Mouse (Mus musculus) thymus, postnatal 36 days (tissue): Measurements from ENCODE around the gene Muc13.

Experiments used
- DNase-seq, 2 experiments: peaks; one replicate each; pipeline ENCODE4 v3.0.0; 2022; ENCODE audit warnings: mixed read lengths in 2 of 2

Gene Muc13

GRCm38 (mm10) chr16:33793846-33794791 is at the start of gene Muc13:
Gene Muc13, plus strand, starts transcription at chr16:33794037.
- no peak for DNase-seq

- no peak for DNase-seq
These were observed 49.0 kb upstream of the Muc13 start for GRCm38 (mm10) chr16:33744622-33745419.

- no peak for DNase-seq
These were observed 48.4 kb upstream of the Muc13 start for GRCm38 (mm10) chr16:33745457-33745856.

- DNase-seq: no peak
These were observed 47.7 kb upstream of the Muc13 start for GRCm38 (mm10) chr16:33746074-33746676.

- DNase-seq: no peak
These were observed 46.4 kb upstream of the Muc13 start for GRCm38 (mm10) chr16:33747346-33747954.

GRCm38 (mm10) chr16:33747994-33748393 is 45.8 kb upstream of the Muc13 start:
- DNase-seq: no peak

- peak; percentile 21 to 33 for DNase-seq
These were observed 42.7 kb upstream of the Muc13 start for GRCm38 (mm10) chr16:33751152-33751551.

GRCm38 (mm10) chr16:33751590-33751989 is 42.2 kb upstream of the Muc13 start:
- DNase-seq: peak; percentile 70 to 77

GRCm38 (mm10) chr16:33752904-33753578 is 40.8 kb upstream of the Muc13 start:
- no peak for DNase-seq

GRCm38 (mm10) chr16:33755293-33755692 is 38.5 kb upstream of the Muc13 start:
- DNase-seq: peak; percentile 23 to 24

GRCm38 (mm10) chr16:33755961-33756360 is 37.9 kb upstream of the Muc13 start:
- no peak for DNase-seq

- DNase-seq: no peak
These were observed 37.4 kb upstream of the Muc13 start for GRCm38 (mm10) chr16:33756396-33756795.

GRCm38 (mm10) chr16:33759207-33759606 is 34.6 kb upstream of the Muc13 start:
- DNase-seq: no peak

- no peak for DNase-seq
These were observed 33.3 kb upstream of the Muc13 start for GRCm38 (mm10) chr16:33760542-33760941.

- no peak for DNase-seq
These were observed 32.8 kb upstream of the Muc13 start for GRCm38 (mm10) chr16:33760996-33761395.

- no peak for DNase-seq
These were observed 29.2 kb upstream of the Muc13 start for GRCm38 (mm10) chr16:33764501-33765193.

GRCm38 (mm10) chr16:33765477-33765876 is 28.4 kb upstream of the Muc13 start:
- DNase-seq: no peak

- DNase-seq: no peak
These were observed 27.5 kb upstream of the Muc13 start for GRCm38 (mm10) chr16:33766309-33766708.

- DNase-seq: no peak
These were observed 27.1 kb upstream of the Muc13 start for GRCm38 (mm10) chr16:33766757-33767156.

- DNase-seq: no peak
These were observed 25.2 kb upstream of the Muc13 start for GRCm38 (mm10) chr16:33768491-33769278.

GRCm38 (mm10) chr16:33769848-33770247 is 24.0 kb upstream of the Muc13 start:
- DNase-seq: peak; percentile 9 to 36
